Mouse (Mus musculus): ENCODE measurements around the gene Krt39.
A peak's percentile ranks its signal among the peaks of the same experiment; 100 is the strongest.

The Krt39 gene

DNA sequence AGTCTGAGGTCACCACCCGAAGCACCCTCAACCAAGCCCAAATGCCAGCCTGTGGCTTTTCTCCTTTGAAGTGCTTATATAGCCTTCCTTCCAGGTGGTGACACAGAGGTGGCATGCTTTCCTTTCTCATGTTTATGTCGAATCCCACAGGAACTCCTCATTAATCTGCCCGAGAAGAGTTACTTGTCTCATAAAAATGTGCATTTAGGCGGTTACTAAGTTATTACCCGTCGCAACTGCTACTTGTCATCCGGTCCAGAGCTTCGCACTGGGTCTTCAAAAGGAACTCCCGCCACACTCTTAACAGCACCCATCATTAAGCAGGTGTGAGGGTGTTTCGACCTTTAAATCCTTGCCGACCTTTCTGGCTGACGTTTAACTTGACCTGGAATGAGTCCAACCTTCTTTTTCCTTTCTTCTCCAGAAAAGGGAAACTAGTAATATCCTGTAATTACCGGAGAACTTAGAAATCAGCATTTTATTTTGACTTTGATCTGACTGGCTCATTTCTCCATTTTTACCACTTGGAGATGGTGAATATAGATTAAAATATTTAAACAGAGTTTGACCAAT, at the start of gene Krt39:
Gene Krt39, minus strand, starts transcription at position 51 of the 573 bp plus-strand sequence.
- DNase-seq (ENCODE audit: low spot score in 2 of 2) = no peak

DNA sequence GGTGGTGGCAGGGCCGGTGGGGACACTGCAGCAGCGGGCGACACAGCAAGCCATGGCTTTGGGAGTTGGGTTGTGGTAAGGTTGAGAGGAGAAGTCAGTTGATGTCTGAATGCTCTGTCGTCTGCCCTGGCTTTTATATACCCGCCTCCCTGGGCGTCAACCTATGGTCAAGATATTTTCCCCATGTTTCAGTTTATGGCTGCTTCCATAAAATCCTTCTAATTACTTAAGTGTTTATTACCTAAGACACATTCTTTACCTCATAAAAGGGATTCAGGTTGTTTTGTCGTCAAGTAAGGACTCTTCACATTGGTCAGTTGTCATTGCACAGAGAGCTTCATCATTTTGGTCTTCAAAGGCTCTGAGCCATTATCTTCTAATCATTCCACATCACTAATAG, 45.4 kb upstream of the Krt39 start, which contains the start of gene Krtap3-1:
Gene Krtap3-1, minus strand, starts transcription at position 101 of the 400 bp plus-strand sequence.
- DNase-seq (ENCODE audit: low spot score in 2 of 2) = no peak

DNA sequence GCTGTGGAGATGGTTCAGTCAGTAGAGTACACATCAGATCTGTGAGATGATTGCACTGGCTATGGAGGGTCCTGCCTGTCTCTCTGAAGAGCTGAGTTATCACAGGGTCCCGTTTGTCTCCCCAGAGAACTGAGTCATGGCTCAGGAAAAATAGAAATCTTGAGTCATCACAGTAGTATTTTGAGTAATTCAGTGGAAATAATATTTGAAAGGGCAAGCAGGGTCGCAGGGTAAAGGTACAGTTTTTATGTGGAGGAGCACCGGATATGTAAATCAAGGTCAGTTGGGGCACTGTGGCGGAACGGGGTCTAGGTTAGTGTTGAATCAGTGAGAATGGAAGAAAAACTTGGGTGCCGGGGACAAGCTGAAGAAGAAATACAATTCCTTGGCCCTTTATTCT, 41.4 kb upstream of the Krt39 start:
- no peak for DNase-seq (ENCODE audit: low spot score in 2 of 2)

DNA sequence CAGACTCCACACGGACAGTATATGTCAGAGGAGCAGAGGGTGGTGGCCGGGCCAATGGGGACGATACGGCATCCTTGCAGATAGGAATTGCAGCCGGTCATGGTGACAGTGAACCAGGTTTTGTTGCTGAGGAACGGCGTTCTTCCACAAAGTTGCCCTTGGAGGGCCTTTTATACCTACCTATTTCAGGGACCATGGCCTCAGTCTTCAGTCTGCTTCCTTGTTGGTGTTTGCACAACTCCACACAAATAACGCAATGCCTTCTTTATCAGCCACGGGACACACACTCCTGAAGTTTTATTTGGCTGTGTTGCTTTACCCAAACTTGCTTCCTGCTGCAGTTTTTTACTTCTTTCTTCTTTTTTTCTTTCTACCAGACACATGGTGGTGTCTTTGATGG, 38.2 kb upstream of the Krt39 start, which contains the start of gene Gm11939:
Gene Gm11939, minus strand, starts transcription at position 101 of the 400 bp plus-strand sequence.
- DNase-seq (ENCODE audit: low spot score in 2 of 2) = no peak

DNA sequence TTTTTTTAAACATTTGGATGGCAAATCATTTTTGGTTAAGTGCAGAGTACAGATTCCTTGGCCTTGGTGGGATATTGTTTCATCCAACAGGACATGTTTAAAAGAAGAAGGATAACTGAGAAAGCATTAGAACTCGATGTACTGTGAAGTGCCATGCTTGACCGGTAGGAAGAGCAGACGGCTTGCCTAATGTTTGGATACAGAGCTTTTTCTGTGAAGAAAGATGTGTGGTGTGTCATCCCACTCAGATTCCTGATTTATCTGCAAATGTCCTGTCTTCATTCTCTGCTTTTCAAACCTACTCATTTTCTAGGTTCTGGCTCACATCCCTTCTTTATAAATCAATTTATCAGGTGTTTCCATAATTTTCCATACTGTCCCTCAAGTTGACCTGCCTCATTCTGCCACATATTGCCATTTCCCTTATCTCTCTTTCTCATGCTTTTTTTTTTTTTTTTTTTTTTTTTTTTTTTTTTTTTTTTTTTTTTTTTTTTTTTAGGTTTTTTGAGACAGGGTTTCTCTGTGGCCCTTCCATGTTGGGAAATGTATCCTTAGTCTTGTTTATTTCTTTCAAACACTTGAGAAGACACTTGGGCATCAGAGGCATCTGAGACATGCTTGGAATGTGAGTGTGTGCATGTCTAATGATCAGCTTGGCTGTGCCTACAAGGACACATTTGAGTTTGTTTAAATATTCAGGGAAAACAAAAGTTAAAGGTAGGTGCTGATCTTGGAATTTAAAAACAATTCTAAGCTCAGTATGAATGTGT, 37.0 kb upstream of the Krt39 start:
- DNase-seq (ENCODE audit: low spot score in 2 of 2) = peak in 1 of 2 experiments; percentile 9

DNA sequence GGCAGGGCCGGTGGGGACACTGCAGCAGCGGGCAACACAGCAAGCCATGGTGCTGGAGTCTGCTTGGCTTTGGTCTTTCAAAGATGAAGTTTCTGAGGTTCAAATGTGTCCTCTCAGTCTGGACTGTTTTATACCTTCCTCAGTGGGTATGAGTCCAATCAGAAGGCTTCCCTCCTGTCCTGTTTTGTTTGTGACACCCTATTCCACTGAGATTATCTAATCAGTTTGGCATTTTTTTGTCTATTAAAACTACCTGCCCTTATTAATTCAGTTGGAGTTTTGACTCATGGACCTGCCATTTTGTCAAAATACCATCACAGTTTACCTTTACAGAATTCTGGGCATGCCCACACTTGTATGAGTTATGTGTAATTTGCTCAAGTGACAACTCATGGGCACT, 35.6 kb upstream of the Krt39 start, which contains the start of gene Krtap3-2:
Gene Krtap3-2, minus strand, starts transcription at position 101 of the 400 bp plus-strand sequence.
- no peak for DNase-seq (ENCODE audit: low spot score in 2 of 2)

DNA sequence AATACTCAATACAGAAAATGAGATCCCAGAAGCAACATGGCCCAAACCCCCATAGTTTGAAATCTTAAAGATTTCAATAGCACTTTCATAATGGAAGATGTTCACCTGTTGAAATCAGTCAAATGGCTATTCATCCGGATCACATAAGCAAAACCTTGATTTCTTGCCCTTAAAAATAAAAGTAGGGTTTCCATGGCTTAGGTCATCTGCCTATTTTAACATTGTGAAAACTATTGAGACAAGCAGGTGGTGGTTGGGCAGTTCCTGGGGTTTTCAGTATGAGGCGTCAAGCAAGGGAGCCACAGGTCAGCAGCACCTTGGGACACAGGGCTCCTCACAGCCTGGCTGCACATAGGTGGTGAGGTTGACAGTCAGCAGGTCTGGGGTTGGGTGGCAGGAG, 35.1 kb upstream of the Krt39 start:
- no peak for DNase-seq (ENCODE audit: low spot score in 2 of 2)

DNA sequence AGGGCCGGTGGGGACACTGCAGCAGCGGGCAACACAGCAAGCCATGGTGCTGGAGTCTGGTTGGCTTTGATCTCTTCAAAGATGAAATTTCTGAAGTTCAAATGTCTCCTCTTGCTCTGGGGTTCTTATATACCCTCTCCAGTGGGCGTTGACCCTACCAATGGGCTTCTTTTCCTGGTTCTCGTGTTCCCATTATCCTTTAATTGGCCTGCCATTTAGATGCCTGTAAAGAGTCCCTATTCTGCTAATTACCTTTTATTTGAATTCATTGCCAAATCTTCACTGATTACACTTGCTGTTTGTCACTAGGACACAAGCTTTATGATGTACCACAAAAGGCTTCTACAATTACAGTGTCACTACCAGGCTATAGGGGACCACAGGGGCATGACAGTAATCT, 29.6 kb upstream of the Krt39 start, which contains the start of gene Krtap3-3:
Gene Krtap3-3, minus strand, starts transcription at position 101 of the 400 bp plus-strand sequence.
- no peak for DNase-seq (ENCODE audit: low spot score in 2 of 2)

DNA sequence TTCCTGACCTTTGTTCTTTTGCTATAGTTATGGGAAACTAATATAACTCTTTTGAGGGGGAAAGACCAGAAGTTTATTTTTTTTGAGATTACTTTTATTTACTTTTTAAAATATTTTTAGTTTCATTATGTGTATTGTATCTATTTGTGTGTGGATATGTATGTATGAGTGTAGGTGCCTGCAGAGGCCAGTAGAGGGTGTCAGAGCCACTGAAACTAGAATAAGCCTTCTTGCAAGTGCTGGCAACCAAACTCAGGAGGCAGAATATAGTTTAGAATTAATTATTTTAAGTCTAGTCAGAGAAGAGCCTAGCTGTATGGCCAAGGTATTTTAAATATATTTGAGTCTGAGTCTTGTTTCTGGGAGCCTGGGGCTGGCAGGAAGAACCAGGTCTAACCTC, 26.8 kb upstream of the Krt39 start:
- no peak for DNase-seq (ENCODE audit: low spot score in 2 of 2)

DNA sequence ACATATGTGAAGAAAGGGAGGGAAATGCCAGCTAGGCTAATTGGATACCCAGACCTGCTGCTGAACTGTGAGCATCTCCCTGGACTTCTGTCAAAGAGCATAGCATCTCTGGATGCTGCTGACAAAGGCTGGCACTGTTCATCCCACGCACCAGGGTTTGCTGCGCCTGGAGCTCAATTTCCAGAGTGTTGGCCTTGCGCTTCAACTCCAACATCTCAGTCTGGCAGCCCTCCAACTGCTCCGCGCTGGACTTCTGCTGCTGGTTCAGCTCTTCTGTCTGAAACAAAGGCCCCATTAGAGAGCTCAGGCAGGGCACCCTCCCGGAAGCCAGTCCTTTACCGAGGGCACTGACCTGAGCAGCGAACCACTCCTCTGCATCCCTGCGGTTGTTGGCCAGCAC, 18.6 kb upstream of the Krt39 start:
- DNase-seq (ENCODE audit: low spot score in 2 of 2) = peak; percentile 18 to 34

DNA sequence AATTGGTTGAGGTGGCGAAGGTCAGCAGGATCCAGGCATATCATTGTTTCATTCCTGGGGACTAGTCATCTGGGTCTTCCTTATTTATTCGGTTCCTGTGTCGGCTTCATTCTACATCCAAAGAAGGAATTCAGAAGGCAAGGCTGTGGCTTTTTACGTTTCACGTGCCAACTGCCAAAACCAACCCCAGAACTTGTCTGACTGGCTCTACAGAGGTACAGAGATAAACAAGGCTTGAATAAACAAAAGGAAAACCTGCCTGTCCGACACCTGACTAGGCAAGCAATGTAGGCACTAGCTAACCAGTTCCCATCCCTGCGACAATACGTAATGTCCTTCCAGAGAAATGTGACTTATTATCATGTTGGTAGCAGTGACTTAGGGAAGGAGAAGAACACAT, 7.0 kb downstream of the Krt39 start:
- DNase-seq (ENCODE audit: low spot score in 2 of 2) = no peak

DNA sequence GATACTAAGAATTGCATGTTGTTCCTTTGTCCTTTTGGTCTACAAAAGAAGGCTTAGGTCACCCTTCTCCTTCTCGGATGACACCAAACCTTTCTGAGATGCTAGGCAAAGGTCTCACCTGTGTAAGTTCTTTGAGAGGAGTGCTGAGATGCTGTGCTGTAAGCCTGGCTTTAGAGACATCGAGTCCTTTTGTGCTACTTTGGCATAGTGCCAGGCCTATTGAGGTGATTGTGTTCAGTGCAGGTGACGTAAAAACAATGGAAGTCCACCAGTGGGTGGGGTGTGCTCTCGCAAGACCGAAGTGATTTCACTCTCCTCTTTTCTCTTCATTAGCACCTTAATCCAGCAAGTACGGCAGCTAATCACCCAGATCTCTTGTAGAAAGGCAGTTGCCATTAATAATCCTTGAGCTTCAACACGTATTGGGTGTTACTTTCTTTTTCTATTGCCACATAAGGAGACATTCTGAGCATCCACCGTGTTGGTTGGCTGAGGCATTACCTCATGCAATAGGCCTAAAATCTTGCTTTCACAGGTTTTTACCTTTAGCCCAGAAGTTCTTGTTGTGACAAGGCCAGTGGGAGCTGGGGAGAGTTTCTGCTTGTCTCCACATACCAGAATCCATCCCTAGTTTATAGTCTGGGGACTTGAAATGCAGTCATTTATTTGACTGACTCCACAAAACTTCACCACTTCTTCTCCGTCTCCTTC, 20.9 kb downstream of the Krt39 start:
- DNase-seq (ENCODE audit: low spot score in 2 of 2) = no peak

DNA sequence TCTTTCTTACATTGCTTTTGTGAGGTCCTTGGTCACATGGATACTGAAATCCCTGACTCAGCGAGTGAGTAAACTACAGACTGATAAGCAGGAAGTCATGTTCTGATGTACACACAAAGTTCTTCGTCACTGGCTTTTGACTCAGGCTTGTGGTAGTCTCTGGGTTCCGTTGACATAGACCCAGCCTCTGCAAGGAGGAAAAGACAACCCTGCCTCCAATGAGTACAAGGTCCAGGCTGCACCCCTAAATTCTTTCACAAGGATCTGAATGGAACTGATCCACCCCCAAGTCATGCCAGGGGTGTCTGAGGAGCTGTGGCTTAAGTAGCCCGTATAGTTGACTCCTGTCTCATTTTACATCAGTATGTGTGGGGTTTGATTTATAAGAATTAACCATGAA, 24.7 kb downstream of the Krt39 start:
- DNase-seq (ENCODE audit: low spot score in 2 of 2) = no peak

DNA sequence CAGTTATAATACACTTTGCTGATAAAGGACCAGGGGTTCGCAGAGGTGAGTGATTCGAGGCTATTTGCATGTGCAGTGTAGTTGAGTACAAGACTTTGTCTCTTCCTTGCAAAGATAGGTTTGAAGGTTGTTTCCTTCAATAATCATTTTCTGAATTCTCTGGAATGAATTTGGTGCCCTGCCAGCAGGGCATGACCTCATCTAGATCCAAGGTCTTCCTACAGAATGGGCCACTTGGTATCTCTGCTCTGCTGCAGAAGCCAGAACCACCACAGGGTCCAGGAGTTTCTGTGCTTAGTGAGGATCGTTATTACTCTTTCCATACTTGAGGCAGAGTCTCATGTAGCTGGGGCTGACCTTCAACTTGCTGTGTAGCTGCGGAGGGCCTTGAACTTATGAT, 26.4 kb downstream of the Krt39 start:
- no peak for DNase-seq (ENCODE audit: low spot score in 2 of 2)

DNA sequence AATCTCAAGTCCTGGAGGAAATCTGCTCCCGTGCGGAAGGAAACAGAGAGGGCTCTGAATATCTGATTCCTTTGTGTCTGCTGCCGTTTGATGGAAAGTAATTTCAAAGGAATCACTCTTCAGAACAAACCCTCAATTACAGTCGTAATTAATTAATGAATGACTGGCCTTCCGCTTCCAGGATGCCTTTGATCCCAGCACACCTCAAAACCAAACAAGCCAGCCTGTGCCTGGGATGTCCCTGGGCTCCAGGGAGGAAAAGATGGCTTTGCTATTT, 27.6 kb downstream of the Krt39 start:
- DNase-seq (ENCODE audit: low spot score in 2 of 2) = no peak

DNA sequence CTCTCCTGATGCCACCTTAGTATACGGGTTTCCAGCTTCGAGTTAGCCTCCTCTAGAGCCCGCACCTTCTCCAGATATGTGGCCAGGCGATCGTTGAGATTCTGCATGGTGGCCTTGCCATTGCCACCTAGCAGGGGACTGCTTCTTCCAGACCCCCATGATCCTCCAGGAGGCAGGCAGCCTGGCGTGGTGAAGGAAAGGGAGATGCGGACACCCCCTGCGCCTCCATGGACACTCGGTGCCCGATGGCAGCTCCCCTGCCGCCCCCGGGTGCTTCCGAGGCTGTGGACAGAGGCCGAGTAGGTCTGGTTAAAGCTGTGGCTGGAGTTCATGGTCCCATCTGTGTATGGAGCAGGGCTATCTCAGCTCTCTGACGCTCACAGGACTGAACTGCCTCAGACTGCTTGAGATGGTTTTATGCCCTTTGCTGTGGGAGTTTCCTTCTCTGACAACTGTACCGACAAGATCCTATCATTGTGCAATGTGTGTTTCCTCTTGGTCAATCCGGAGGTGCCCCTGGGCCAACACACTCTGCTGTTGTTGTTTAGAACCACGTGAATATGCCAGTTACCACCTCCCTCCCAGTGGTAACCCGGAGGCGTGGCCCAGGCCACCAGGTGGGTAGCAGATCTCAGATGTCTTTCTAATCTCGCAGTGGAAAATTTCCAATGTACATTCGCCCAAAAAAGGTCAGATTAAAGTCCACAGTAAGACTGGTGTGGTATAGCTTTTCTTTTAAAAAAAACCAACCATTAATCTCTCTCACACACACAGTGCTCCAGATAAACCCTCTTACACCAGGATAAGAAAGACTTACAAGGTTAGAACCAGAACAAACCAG, 28.2 kb downstream of the Krt39 start, which contains the start of gene Krt23:
Gene Krt23, minus strand, starts transcription at position 405 of the 841 bp plus-strand sequence.
- DNase-seq (ENCODE audit: low spot score in 2 of 2) = no peak

DNA sequence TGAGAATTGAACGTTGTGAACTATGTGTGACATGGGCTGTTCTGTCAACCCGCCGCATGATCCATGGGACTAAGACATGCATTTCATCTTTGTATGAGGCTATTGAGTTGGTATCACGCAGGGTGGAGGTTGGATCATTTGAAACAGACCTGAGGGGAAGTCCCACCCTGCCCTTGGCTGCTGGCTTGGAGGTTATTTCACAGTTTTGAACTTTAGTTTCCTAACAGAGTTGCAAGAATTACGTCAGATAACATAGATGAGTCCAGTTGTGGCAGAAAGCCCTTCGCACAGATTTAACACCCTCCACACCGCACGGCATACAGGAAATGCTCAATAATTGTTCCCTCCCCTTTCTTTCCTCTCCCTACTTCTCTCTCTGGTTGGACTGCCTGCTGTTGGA, 30.1 kb downstream of the Krt39 start:
- DNase-seq (ENCODE audit: low spot score in 2 of 2) = no peak

DNA sequence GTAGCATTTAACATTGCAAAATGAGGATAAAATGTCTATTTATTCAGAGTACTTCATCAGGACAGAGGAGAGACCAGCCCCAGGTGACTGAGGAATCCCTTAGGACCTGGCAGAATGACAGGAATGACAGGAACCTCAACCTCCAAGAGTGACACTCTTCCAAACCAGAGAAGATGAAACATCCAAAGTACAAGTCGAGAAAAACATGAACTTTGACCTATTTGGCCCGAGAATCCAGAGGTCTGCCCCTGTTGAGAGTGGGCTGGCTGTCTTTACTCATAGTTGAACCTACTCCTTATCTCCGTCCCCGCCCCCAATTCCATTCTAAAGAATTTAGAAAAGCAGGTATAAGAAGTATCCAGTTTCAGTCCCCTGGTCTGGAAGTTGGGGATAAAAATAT, 30.5 kb downstream of the Krt39 start:
- DNase-seq (ENCODE audit: low spot score in 2 of 2) = no peak

DNA sequence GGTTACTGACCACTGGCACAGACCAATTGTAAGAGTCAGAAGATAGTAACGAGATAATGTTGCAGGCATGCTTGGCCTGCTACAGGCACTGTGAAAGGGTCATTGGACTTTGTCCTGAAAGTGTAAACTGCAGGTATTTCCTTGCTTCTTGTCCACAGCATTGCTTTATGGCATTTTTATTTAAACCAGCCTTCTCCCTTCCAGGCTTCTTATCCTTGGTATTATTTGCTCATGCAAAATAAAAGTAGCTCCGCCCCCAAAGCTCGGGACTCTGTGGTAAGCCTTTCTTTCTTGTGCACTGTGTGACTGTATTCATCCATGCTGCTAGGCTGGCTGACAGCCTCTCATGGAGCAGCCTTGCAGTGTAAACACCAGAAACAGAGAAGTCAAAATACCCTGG, 31.9 kb downstream of the Krt39 start:
- no peak for DNase-seq (ENCODE audit: low spot score in 2 of 2)

DNA sequence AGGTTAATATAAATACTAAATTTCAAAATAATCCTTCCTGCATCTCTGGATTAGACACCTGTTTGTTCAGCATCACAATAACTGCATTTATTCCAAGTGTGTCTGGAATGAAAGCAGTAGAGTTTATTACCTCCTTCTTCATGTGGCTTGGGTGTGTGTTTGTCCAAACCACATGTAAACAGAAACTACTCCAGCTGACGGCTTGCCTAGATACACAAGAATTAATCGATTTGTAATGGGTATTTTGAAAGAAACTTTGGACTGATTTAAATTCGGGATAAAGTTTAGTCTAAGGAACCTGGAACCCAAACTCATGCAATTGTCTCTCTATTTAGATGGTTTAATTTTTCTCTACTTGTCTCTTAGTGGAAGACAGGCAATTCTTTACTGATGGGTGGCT, 46.2 kb downstream of the Krt39 start:
- no peak for DNase-seq (ENCODE audit: low spot score in 2 of 2)

DNA sequence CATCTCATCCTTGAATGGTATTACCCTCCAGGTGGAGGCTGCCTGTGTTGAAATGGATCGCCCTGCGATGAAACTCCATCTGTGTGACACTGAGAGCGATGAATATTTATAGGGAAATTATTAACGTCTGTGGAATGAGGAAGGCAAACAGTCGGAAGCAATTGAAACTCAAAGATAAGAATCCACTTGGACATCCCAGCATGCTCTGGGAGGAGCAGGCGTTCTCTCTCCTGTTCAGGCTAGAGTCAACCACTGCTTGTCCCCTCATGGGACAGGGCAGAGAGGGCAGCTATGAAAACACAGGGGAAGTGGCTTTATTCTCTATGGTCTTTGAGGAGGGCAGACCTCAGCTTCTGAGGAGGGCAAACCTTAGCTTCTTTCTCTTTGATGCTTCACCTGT, 47.7 kb downstream of the Krt39 start:
- no peak for DNase-seq (ENCODE audit: low spot score in 2 of 2)

DNA sequence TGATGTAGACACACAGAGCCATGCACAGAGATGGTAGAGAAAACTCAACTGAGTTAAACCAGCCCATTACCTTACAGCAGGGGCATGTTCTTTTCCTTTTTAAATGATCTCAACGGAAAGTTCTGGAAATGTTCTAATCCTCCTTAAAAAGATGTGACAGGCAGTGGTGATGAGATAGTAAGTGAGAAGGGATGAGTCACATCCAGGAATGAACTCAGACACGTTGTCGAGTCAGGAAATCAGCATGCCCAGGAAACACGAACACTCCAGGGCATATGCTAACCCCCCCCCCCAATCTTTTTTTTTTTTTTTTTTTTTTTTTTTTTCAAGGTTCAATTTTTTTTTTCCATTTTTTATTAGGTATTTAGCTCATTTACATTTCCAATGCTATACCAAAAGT, 48.7 kb downstream of the Krt39 start:
- DNase-seq (ENCODE audit: low spot score in 2 of 2) = no peak

Data from right cerebral cortex, postnatal 36 days (tissue).